Mouse (Mus musculus) liver, embryonic 16.5 days (tissue): ENCODE data around the gene Nceh1. TPM values are rescaled to one million over a fixed set of nuclear protein-coding genes. Genes with fewer than 3 reads are reported as not detected.

Source experiments
- polyA plus RNA-seq: library from polyadenylated mRNA; unstranded; fragments of >200 nt; fragmentation: Nextera tagmentation; extraction: Ambion mirVana; gene quantifications from 2 replicates; pipeline ENCODE4 v1.2.1, GENCODE M21; 2015

Nceh1 gene
- polyA plus RNA-seq, 1 experiment from 2014 or later, result 7.2 TPM

Other genes starting within 250 kb of the Nceh1 start
- 37.1 and 40.7 TPM in 2 replicates for gene Ect2, start 29.1 kb upstream of the Nceh1 start, polyA plus RNA-seq
- gene Tnfsf10, start 134.1 kb downstream of the Nceh1 start, polyA plus RNA-seq, result 0.15 and 0.17 TPM in 2 replicates
- not detected in 2 replicates for gene Ghsr, start 188.4 kb downstream of the Nceh1 start, polyA plus RNA-seq